Mouse (Mus musculus): ENCODE measurements around the gene BC030499. TPM values are rescaled to one million over a fixed set of nuclear protein-coding genes. Genes with fewer than 3 reads are reported as not detected.

BC030499 gene
- polyA plus RNA-seq, 1 experiment from 2014 or later: 0.45 TPM

DNA sequence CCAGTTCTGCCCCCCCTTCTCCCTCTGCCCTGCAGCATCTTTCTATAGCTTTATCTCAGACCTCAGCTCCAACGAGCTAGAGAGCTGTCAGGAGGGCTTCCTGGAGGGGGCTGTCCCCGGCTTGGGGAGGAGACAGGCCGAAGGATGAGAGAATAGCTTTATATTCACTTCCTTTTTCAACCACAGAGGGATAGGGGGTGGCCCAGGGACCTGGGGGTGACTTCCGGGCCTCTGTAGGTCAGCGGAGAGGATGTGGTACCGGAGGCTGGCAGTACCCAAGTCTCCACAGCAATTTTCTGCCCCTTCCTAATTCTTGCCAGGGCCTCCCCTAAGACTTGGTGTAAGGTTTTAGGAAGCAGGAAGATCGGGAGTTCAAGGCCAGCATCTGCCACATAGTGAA is 55.2 kb downstream of the BC030499 start:
- TF ChIP-seq CTCF (IDR thresholded peaks at IDR 0.05; ENCODE audit: low read depth): no peak
- no peaks in the 10 kb centered on the region for H3K27me3 ChIP-seq (ENCODE audit: insufficient read depth, low read length)
- ATAC-seq (ENCODE audit: insufficient read depth) (no peak), DNase-seq (no peak)
- H3K9ac ChIP-seq: no peak overlapping the region
- H3K36me3 ChIP-seq (ENCODE audit: insufficient read depth): peaks cover 13% of the 10 kb centered on the region
- H3K27ac ChIP-seq (ENCODE audit: low read depth): 0 out of 2 replicates have a peak overlapping the region, but pooled peaks have one; percentile 18
- 69% methylated on average over 7 of the region's 7 CpGs for WGBS
- H3K4me3 ChIP-seq (ENCODE audit: low read depth, low read length): no peak overlapping the region
- H3K9me3 ChIP-seq (ENCODE audit: low read depth, low read length): no peaks in the 10 kb centered on the region
- no peak overlapping the region for H3K4me2 ChIP-seq
- peaks cover 19% of the 10 kb centered on the region; the same call in 1 of the 2 replicates for H3K4me1 ChIP-seq (ENCODE audit: insufficient read depth)

Other genes starting within 250 kb of the BC030499 start
- gene Eral1, start 210.5 kb upstream of the BC030499 start, polyA plus RNA-seq (2014; fragmentation: Nextera tagmentation; extraction: Ambion mirVana): 37.5 and 38.5 TPM in 2 replicates
- 17.8 and 17.9 TPM in 2 replicates for gene Fam222b, start 196.2 kb upstream of the BC030499 start, polyA plus RNA-seq (2014; fragmentation: Nextera tagmentation; extraction: Ambion mirVana)
- gene Traf4, start 125.3 kb upstream of the BC030499 start, polyA plus RNA-seq (2014; fragmentation: Nextera tagmentation; extraction: Ambion mirVana): 73.8 and 75.6 TPM in 2 replicates
- 15.3 and 17.2 TPM in 2 replicates for gene Nek8, start 114.2 kb upstream of the BC030499 start, polyA plus RNA-seq (2014; fragmentation: Nextera tagmentation; extraction: Ambion mirVana)
- 19.2 and 21.6 TPM in 2 replicates for gene Tlcd1, start 114.1 kb upstream of the BC030499 start, polyA plus RNA-seq (2014; fragmentation: Nextera tagmentation; extraction: Ambion mirVana)
- 1,638 and 1,710 TPM in 2 replicates for gene Rpl23a, start 107.3 kb upstream of the BC030499 start, polyA plus RNA-seq (2014; fragmentation: Nextera tagmentation; extraction: Ambion mirVana)
- gene Rab34, start 102.4 kb upstream of the BC030499 start, polyA plus RNA-seq (2014; fragmentation: Nextera tagmentation; extraction: Ambion mirVana): 140 TPM in 2 replicates
- gene Proca1, start 97.4 kb upstream of the BC030499 start, polyA plus RNA-seq (2014; fragmentation: Nextera tagmentation; extraction: Ambion mirVana): 2.8 TPM in 2 replicates
- 72.6 and 76.7 TPM in 2 replicates for gene Sdf2, start 45.1 kb upstream of the BC030499 start, polyA plus RNA-seq (2014; fragmentation: Nextera tagmentation; extraction: Ambion mirVana)
- 25.8 and 27.9 TPM in 2 replicates for gene Supt6, start 44.9 kb upstream of the BC030499 start, polyA plus RNA-seq (2014; fragmentation: Nextera tagmentation; extraction: Ambion mirVana)
- 71.2 and 76.8 TPM in 2 replicates for gene 2610507B11Rik, start 29.1 kb upstream of the BC030499 start, polyA plus RNA-seq (2014; fragmentation: Nextera tagmentation; extraction: Ambion mirVana)
- gene Spag5, start 10.7 kb downstream of the BC030499 start, polyA plus RNA-seq (2014; fragmentation: Nextera tagmentation; extraction: Ambion mirVana): 54.2 and 59.8 TPM in 2 replicates
- 4.4 and 5.0 TPM in 2 replicates for gene Aldoc, start 32.1 kb downstream of the BC030499 start, polyA plus RNA-seq (2014; fragmentation: Nextera tagmentation; extraction: Ambion mirVana)
- gene Pigs, start 37.6 kb downstream of the BC030499 start, polyA plus RNA-seq (2014; fragmentation: Nextera tagmentation; extraction: Ambion mirVana): 69.9 and 76.0 TPM in 2 replicates
- gene Unc119, start 52.6 kb downstream of the BC030499 start, polyA plus RNA-seq (2014; fragmentation: Nextera tagmentation; extraction: Ambion mirVana): 36.8 and 43.1 TPM in 2 replicates
- gene Foxn1, start 95.7 kb downstream of the BC030499 start, polyA plus RNA-seq (2014; fragmentation: Nextera tagmentation; extraction: Ambion mirVana): not detected in 2 replicates
- not detected in 2 replicates for gene Slc13a2, start 131.4 kb downstream of the BC030499 start, polyA plus RNA-seq (2014; fragmentation: Nextera tagmentation; extraction: Ambion mirVana)
- 13.5 and 14.3 TPM in 2 replicates for gene Slc46a1, start 174.9 kb downstream of the BC030499 start, polyA plus RNA-seq (2014; fragmentation: Nextera tagmentation; extraction: Ambion mirVana)
- 1.2 and 1.4 TPM in 2 replicates for gene Sarm1, start 206.9 kb downstream of the BC030499 start, polyA plus RNA-seq (2014; fragmentation: Nextera tagmentation; extraction: Ambion mirVana)
- gene Vtn, start 208.2 kb downstream of the BC030499 start, polyA plus RNA-seq (2014; fragmentation: Nextera tagmentation; extraction: Ambion mirVana): 0.20 and 0.50 TPM in 2 replicates
- gene Sebox, start 212.6 kb downstream of the BC030499 start, polyA plus RNA-seq (2014; fragmentation: Nextera tagmentation; extraction: Ambion mirVana): not detected in 2 replicates
- 47.0 and 53.3 TPM in 2 replicates for gene Tmem199, start 221.3 kb downstream of the BC030499 start, polyA plus RNA-seq (2014; fragmentation: Nextera tagmentation; extraction: Ambion mirVana)
- gene Poldip2, start 221.4 kb downstream of the BC030499 start, polyA plus RNA-seq (2014; fragmentation: Nextera tagmentation; extraction: Ambion mirVana): 148 and 153 TPM in 2 replicates
- gene Tnfaip1, start 245.5 kb downstream of the BC030499 start, polyA plus RNA-seq (2014; fragmentation: Nextera tagmentation; extraction: Ambion mirVana): 82.9 and 85.2 TPM in 2 replicates
- gene Ift20, start 245.5 kb downstream of the BC030499 start, polyA plus RNA-seq (2014; fragmentation: Nextera tagmentation; extraction: Ambion mirVana): 119 and 134 TPM in 2 replicates

Data from lung, embryonic 14.5 days (tissue).